Mouse (Mus musculus) cerebellum, adult 2 months (tissue): ENCODE data around the gene Creb3l2.

Experiments
- CTCF ChIP-seq: fragments of 200-500 bp; IDR thresholded peaks from 2 replicates; pipeline ENCODE4 v1.5.1; 2011; ENCODE audit warnings: low read depth, mild to moderate bottlenecking, control low read depth, low read length, moderate library complexity, borderline replicate concordance; ENCODE audit not compliant: insufficient read depth
- POLR2A ChIP-seq: fragments of 200-500 bp; IDR thresholded peaks from 2 replicates; pipeline ENCODE4 v1.6.1; 2011; ENCODE audit warnings: low read length, control low read depth, borderline replicate concordance; ENCODE audit not compliant: insufficient read depth

DNA sequence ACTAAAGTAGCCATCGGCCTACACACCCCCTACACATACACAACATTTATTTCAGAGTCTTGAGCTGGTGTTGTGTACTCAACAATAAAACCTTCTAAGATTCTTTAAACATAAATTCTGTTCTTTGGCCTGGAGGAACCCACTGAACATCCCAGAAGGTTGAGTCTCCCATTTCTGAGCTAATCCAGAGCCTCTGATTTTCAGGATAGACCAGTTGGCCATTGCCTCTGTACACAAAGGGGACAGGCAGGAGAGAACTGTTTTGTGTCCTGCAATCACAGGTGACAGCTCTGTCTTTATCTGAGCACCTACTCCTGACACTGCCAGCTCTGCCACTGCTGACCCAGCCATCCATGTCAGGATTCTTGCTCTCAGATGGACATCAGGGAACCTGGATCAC, 150.8 kb downstream of the Creb3l2 start:
- TF ChIP-seq CTCF = no peak
- TF ChIP-seq POLR2A = no peak
